Mouse (Mus musculus) granulocyte monocyte progenitor cell, adult 5-6 weeks (primary cell): ENCODE measurements around the gene 1700034J05Rik. TPM values are rescaled to one million over a fixed set of nuclear protein-coding genes. Genes with fewer than 3 reads are reported as not detected.

Source experiments
- ATAC-seq: replicated peaks from 2 replicates; pipeline ENCODE4 v1.8.0; 2016; ENCODE audit warnings: mild to moderate bottlenecking, moderate TSS enrichment, inconsistent platforms; ENCODE audit not compliant: poor library complexity, severe bottlenecking
- total RNA-seq, 2 experiments: library from RNA; stranded (forward) in 1 of 2; stranded (reverse) in 1 of 2; fragments of 200-712, 200-1000 nt in 1 of 2; fragments of >200 nt in 1 of 2; fragmentation: Nextera tagmentation in 1 of 2; gene quantifications; 2 replicates each; pipeline ENCODE4 v1.2.3; 2014 to 2017

1700034J05Rik gene
- total RNA-seq, 2 experiments from 2014 or later: not detected

GRCm38 (mm10) chr6:146966446-146967019, 12.3 kb upstream of the 1700034J05Rik start:
- ATAC-seq: no peak

- ATAC-seq: no peak
These were observed 11.0 kb upstream of the 1700034J05Rik start for GRCm38 (mm10) chr6:146965139-146965772.

GRCm38 (mm10) chr6:146963396-146964150, 9.4 kb upstream of the 1700034J05Rik start:
- ATAC-seq: no peak

GRCm38 (mm10) chr6:146961832-146962481, 7.7 kb upstream of the 1700034J05Rik start:
- ATAC-seq: no peak

GRCm38 (mm10) chr6:146960956-146961355, 6.7 kb upstream of the 1700034J05Rik start:
- ATAC-seq: no peak

GRCm38 (mm10) chr6:146959908-146960680, 5.9 kb upstream of the 1700034J05Rik start:
- no peak for ATAC-seq

DNA sequence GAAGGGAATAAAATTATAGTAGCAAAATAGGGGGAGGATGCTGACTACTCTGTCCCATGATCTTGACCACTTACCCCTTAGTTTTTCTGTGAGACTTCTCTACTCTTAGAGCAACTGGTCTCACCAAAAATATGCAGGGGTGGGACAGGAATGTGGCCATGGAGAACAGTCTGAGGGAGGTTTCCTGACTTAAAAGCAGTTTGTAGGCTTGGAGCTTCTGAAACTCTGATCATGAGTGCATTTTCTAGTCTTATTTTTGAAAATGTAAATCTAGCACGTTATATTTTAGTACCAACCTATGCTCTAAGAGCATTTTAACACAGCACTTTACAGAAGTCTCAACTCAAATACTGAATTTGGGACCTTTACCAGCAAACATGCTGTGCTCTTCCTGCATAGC, 4.5 kb upstream of the 1700034J05Rik start:
- no peak for ATAC-seq

GRCm38 (mm10) chr6:146956961-146957360, 2.7 kb upstream of the 1700034J05Rik start:
- ATAC-seq: no peak

DNA sequence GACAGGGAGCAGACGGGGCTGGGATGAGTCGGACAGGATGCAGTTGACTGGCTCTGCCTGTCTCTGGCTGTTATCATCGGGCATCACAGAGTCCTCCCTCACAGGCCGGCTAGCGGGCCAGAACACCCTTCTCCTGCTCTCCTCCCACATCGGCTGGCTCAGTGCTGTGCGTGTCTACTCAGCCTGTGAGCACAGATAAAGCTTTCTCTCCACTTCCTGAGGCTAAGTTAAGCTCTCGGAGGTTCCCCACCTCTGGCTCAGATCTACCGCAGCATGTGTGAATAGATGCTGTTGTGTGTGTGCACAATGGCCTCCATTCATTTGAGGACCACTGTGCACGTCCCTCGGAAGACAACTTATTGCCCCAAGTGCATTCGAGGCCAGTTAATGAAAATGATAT, 1.7 kb upstream of the 1700034J05Rik start:
- ATAC-seq: no peak; the same call in 1 of the 2 replicates

DNA sequence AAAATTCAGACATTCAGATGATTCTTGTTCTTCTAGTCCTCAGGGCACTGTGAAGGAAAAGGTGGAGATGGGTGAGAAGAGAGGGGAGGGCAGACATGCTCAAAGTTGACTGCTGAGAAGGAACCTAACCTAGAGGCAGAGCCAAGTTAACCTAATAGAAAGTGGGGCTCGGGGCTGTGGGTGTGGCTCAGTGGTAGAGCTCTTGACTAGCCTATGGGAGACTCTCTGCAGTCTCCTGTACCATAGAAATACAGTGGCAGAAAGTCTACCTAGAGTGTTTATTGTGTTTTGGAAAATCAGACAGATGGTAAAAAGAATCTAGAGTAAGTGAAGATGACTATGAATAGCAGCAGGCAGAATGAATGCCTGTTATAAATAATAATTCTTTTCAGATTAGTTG, 1.3 kb upstream of the 1700034J05Rik start:
- ATAC-seq: no peak

DNA sequence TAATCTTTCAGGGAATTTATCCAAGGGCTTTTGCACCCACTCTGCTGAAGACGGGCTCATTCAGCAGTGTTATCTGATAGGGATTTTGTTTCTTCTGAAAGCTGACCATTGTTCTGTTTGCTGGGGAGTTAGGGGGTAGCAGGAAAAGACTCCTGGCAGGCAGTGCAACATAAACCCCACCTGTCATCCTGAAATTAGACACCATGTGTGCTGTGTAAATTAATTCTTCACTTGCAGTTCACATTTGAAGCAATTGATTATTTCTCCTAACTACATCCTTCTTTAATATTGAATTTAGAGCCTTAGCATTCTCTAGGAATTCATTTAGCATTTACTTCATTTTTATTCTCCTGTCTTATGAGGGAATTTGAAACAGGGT, 3.8 kb downstream of the 1700034J05Rik start:
- ATAC-seq: no peak

DNA sequence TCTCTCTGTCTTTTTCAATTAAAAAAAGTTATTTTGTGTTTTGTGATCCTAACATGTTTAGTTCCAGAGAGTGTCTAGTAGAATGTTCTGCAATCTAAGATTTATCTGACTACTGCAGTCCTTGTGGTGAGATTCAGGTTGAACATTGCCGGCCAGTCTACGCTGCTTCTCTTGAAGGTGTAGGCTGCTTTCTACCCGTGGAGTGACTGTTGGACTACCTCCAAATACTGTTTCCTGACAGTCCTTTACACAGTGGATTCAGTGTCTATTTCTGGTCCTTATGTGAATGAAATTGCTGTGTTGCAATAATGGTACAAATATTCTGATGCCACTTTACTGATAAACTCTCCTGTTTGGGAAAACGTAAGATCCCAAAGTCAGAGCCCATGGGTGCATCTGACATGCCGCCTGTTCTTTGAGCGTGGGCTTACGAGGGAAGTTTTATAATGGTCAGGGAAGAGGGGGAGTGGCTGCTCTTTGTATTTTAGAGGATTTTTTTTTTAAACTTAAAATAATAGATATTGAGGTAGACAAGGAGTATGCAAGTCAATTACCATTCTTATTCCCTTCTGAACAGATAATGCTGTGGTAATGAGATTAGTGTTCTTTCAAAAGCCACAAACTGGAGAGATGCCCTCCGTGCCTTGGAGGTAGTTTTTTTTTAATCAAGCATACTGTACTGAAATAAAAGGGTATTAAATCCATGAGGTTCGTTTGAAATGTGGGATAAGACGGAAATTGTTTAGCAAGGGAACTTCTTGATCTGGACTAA, 4.4 kb downstream of the 1700034J05Rik start:
- no peak; the same call in 1 of the 2 replicates for ATAC-seq

DNA sequence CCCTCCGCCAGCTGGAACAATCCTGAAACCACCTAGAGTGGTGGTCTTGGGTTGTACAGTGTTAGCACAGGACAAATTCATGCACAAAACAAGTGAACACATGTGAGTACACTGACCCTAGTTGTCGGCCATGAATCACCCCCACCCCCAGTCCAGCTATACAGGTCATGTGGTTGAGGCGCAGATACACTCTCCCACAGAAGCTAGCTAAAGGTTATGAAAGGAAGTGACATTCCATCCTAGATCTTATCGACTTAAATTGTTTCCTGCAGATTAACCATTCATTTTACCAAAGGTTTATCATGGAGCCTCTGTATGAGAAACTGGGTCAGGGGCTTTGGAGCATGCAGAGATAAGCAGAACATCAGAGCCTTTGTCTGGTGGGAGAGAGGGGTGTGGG, 7.0 kb downstream of the 1700034J05Rik start:
- ATAC-seq: no peak

GRCm38 (mm10) chr6:146946327-146947029, 7.7 kb downstream of the 1700034J05Rik start:
- ATAC-seq: no peak

GRCm38 (mm10) chr6:146944830-146945229, 9.4 kb downstream of the 1700034J05Rik start:
- no peak for ATAC-seq

DNA sequence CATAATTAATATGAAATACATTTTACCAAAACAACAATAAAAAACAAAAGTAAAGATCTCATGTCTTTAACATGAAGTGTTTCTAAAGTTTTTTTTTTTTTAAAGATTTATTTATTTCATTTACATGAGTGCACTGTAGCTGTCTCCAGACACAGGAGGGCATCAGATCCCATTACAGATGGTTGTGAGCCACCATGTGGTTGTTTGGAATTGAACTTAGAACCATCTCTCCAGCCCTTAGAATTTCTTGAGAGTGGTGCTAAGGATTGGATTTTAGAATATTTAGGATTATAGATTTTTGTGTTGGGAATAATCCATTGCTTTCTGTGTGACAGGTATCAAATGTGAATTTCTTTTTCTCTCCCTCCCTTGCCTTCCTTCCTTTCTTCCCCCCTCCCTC, 10.2 kb downstream of the 1700034J05Rik start:
- no peak for ATAC-seq

DNA sequence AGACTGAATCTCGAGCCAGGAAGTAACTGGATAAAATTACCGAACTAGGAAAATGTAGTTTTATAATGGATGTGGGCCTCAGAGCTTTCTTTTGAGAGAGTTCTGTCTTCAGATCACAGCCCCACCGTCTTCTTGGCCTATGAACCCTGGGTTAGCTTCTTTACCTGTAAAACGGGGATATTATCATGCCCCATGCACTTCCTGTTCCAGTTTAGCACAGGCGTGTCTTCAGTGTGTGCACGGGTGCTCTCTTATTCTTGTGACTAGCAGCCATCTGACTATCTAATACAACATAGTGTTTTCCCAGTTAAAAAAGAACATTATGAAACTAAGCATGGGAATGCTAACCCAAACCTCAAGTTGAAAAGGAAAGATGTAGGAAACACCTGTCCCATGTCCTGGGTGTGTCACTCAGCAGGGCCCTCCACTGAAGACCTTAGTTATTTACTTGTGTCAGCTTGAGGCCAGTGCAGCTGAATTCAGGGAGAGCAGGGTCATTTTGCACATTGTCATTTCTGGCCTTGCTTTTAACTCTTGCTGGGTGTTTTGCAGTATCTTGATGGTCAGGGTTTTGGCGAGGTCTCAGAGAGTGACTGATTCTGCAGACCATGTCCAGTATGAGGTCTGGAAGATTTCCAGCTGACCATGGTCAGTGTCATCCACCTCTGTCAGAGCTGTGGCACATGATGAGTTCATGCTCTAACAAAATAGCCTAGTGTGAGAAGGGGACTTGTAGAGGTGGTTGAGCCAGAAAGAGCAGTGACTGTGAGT, 12.5 kb downstream of the 1700034J05Rik start:
- ATAC-seq: no peak

DNA sequence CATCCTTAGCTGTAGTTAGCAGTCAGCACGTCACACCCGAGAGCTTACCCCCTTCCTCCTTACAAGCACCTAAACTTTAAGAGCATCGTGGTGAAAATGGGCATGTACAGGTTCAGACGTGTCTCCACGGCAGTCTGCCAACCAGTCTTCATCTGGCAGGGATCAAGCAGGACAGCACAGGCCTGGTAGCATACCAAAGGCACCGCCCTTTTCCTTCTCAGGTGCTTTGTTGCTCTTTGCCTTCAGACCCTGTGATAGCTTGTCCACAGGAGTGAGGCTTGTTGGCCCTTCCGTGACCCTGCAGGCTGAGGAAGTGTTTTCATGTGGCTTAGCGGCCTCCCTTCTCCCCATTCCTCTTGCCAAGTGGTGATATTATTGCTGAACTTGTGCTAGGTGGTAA, 15.2 kb downstream of the 1700034J05Rik start:
- no peak for ATAC-seq
